Mouse (Mus musculus) ovary, adult 18-20 months (tissue): ENCODE results near the gene Bcl7a.
A peak's percentile ranks its signal among the peaks of the same experiment; 100 is the strongest.

Source experiments
- DNase-seq: peaks from one replicate; pipeline ENCODE4 v3.0.0; 2022; ENCODE audit warnings: low spot score, mixed read lengths

Gene Bcl7a

DNA sequence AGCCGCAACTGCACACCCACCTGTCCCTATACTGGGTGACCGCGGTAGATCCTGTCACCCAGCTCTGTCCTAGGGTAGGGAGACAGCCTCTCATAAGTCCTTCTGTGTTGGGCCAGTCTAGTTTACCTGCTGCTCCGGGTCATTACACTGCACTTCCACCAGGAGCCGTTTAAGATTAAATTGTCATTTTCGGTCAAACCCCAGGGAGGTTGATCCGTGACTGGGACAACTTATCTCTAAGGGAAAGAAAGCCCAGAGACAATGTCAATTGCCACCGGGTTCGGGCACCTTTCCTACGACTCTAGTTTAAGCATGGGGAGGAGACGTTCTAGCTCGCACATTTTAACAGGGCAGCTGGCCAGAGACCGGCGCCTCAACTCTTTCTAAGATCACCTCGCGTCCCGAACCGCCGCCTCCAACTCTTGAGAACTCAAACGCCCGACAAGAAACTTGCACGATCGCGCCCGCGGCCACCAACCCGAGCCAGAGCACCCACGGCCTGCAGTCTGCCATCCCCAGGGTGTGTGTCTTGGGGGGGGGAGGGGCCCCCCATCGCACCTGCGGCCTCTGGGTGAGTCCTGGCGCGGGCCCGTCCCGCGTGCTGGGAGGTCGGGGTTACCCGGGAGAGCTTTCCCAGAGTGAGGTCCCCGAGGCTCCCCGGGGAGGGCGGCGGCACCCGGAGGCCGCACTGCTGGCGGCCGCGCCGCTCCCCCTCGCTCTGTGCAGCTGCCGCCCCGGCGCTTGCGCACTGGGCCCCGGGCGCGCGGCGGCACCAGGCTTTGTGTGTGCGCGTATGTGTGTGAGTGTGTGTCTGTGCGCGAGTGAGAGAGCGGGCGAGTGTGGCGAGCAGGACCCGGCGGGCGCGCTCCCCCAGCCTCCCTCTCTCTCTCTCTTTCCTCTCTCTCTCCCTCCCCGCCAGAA is at the start of gene Bcl7a:
Gene Bcl7a, plus strand, starts transcription at position 128 of the 921 bp plus-strand sequence.
- DNase-seq: peak; percentile 83

DNA sequence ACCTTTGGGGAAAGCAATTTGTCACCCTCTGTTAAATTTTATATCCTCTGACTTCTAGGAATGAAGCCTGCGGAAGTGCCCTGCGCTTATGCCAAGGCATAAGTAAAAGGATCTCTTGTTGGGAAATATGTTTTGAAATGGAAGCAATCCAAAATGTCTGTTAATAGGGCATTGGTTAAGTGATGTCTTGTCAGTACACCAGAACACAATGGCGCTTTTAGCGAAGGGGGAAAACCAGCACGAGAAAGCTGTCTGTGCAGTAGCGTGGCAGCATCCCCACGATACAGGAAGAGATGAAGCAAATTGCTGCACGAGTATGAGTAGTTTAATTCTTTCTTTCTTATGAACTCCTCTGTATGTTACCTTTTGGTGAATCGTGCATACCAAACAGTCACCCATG is 49.0 kb upstream of the Bcl7a start:
- no peak for DNase-seq

DNA sequence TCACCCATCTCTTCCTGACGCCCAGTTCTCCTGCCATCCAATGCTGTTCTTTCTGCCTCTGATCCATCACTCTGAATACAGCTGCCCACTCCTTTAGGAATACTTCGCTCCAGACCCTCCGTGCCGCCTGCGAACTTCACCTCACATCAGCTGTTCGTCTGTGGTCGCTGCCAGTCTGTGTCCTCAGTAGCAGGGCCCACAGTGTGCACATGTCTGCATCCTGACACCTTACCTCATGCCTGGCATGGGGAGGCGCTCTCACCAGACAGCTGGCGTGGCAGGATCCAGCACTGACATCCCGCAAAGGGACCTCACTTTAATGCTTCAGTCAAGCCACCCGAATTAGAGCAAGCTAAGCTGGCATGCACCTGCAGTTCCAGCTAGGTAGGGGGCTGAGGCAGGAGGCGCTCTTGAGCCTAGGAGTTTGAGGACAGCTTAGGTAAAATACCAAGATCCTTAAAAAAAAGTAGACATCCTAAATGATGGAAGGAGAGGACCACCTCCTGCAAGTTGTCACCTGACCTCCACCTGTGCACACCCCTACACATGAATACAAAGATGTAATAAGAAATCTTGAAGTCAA is 47.3 kb upstream of the Bcl7a start:
- no peak for DNase-seq

DNA sequence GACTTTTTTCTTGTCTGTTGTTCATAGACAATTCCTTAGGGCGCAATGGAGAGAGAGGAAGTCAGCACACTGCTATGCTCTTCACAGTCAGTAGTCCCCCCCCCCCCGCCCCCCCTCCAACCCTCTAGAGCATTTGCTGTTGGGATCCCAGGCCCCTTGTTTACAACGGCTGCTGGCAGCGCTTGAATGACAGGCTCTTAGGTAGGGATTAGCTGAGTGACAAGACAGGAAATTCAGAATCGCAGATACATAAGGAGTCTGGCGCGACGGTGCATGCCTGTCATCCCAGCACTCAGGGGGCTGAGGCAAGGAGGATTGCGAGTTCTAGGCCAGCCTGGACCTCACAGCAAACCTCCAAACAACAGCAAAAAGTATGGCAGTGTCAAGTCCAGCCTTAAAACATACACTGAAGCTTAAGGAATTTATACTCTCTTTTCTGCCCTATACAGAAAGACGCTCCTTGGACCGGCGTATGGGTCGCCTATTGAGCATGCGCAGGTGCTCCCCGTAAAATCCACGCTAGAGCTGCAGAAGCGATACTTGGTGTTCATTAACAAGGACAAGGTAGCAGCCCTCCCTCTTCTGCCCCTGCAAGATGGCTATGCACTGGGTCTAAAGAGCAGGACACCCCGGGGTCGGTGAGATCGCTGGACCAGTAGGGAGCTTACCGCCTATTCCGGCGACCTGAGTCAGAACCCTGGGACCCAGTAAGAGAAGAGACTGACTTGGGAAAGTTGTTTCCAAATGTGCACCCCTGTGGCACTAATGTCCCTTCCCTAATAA is 46.5 kb upstream of the Bcl7a start:
- no peak for DNase-seq

DNA sequence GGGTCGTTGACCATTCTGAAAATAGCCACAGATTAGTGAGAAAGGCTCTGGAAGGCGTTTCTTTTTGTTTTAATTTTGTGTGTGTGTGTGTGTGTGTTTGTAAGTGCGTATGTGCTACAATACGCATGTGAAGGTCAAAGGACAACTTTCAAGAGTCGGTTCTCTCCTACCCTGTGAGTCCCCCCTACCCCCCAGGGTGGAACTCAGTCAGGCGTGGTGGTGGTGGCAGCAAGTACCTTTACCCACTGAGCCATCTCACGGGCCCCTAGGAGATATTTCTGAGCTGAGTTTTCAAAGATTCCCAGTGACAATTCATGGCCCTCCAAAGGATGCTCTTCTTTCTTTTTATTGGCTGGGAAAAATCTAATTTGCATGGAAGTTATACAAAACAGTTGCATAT is 45.8 kb upstream of the Bcl7a start:
- no peak for DNase-seq

DNA sequence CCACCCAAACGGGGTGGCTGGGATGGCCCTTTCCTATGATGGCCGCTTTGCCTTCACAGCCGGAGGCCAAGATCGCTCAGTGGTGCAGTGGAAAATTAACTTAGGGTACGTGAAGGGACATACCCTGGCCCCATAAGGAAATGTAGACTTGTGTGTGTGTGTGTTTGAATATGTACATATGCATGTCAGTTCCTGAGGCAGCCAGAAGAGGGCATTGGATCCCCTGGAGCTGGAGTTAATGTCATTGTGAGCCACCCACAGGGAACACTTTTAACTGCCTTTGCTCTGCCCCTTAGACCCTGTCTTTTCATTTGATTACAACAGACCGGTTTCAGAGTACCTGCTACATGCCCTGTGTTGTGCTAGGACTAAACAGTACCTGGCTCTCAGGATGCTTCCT is 45.1 kb upstream of the Bcl7a start:
- DNase-seq: no peak

DNA sequence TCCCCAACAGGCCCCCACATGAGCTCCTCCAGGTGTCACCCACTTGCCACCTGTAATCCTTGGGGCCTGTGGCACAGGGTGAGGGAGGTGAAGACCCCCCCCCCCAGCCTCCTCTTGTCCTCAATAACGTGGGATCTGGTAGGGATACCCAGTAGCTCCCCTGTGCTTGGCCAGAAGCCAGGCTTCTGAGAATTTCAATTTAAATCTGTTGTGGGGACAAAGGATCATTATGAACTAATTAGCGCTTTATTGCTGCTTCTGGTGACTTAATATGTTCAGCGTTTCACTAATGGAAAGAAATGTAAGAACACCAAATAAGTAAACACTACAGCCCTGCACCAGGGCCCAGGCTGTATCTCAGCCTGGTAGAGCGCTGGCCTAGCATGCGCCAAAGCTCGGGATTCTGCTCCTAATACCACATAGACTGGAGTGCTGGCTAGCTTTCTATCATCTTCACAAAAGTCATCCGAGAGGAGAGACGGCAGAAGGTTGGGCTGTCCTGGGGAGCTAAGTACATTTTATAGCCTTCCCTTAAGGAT is 43.1 kb upstream of the Bcl7a start:
- no peak for DNase-seq

DNA sequence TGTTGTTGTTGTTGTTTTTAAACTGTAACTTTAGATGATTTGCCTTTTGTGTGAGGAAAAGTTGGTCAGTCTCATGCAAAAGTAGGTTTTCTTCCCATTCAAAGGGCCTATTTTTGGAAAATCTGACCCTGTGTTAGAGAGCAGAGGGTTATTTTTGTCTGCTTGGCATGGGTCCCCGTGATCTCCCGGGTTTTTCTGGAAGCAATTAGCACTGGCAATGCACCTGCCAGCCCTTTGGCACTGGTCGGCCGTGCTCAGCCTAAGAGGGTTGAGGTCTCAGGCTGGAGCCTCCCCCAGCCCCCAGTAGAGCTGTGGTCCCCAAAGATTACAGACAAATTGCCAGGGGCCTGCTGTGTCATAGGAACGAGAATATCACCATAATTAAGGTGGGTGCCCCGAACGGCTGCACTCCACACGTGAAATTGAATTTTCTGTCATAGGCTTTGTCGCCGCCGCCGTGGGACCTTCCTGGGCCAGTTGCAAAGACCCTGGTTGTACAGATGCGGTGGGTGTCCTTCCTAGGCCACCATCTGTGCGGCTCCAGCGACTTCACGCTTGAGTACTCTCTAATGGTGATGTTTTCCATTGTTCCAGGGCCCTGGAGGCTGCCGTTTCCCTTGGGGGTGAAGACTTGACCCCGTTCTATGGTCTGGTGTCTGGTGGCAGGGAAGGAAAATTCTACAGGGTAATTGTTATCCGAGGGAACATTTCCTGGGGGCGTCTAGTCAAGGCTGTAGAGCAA is 41.7 kb upstream of the Bcl7a start:
- no peak for DNase-seq

DNA sequence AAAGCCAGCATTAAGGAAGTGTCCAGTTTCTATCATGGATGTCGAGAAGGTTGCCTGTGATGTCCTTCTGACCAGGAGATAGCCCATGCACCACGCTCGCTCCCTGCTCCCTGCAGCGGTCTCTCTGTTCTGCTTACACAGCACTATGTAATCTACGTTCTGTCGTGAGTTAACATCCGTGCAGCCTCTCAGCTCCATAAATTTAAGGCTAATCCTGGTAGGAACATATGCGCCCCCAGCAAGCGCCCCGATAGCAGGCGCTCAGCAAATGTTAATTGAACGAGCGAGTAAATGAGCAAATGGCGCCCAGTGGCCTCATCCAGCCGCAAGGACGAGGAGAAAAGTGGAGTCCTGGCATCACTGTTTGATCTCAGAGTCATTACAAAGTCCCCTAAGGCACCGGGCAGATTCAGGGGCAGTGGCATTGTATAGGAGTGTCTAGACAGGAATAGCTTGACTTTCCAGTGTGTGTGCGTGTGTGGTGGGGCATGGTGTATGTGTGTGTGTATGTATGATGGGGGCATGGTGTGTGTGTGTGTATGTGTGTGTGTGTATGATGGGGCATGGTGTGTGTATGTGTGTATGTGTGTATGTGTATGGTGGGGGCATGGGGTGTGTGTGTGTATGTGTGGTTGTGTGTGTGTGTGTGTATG is 35.9 kb upstream of the Bcl7a start:
- DNase-seq: no peak

DNA sequence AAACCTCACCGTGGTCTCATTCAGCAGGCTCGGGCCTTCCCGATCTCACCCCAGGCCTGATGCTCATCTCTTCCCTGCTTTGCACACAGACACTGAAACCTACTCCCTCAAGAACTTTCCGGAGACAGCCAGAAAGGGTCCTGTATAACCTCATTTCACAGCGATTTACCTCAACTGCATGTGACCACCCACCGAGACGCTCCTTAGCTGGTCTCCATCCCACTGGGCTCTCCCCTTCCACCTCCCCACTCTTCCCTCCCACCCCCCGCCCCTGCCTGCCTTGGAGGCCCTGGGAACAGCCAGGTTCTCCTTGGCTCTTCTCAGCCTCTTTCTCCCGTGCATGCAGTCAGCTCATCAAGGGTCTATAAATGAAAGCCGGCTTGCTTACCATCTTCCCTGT is 33.8 kb upstream of the Bcl7a start:
- DNase-seq: no peak

DNA sequence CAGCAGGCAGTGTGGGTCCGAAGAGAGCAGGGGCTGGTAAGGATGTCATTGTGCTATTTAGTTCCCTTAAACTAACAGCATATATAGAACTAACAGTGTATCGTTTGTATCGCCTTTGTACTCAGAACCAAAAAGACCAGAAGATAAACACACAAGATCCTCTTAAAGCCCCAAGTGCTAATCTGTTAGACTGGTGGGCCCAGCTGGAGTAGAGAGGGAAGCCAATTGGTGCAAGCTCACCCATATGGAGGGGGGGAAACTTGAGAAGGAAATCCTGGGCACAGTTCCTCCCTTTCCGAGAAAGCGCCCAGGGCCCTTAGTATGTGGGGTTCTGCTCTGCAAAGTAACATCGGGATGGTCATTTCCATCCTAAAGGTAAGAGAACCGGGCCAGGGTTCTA is 33.4 kb upstream of the Bcl7a start:
- no peak for DNase-seq

DNA sequence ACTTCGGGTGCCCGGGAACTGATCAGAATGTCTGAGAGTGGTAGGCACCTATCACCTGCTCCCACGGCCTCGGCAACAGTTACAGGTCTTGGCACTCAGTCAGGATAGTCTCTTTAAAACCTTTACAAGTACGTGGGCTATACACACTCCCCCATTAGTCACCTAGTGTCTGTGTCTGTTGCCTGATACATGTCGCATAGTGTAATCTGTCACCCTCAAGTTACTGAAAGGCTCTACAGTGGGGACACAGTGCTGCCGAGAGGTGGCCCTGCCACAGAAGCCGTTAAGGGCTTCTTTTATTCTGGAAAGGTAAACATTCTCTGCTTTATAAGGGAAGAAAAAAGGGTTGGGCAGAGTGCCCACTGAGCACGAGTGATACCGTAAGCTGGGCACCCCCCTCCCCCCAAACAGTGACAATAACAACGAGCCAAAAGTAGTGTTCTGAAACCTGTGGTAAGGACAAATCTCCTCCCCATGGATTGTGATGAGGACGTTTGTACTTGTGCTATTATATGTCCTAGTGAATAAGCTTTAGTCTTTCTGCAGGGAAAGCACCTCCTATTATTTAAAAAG is 30.5 kb upstream of the Bcl7a start:
- no peak for DNase-seq

DNA sequence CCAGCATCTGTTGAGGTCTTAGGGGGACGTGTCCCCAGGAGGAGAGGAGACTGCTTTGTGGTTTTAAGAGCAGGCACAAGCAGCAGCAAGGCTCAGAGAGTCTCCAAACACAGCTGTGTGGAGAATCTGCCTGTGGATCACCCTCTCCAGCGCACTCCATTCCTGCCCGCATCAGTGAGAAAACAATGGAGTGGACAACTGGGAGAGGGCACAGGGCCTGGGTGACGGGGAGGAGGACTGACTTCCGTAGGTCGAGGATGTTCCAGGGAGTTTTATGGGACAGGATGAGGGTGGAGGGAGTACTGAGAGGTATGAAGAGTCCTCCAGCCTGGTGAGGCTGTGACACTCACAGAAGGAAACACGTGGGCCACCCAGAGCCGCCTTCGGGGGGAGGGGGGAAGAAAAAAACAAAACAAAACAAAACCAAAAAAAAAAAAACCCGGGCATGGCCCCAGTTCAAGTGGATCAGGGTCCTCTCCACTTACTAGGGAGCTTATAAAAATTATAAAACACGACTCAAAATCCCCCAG is 29.7 kb upstream of the Bcl7a start:
- no peak for DNase-seq

DNA sequence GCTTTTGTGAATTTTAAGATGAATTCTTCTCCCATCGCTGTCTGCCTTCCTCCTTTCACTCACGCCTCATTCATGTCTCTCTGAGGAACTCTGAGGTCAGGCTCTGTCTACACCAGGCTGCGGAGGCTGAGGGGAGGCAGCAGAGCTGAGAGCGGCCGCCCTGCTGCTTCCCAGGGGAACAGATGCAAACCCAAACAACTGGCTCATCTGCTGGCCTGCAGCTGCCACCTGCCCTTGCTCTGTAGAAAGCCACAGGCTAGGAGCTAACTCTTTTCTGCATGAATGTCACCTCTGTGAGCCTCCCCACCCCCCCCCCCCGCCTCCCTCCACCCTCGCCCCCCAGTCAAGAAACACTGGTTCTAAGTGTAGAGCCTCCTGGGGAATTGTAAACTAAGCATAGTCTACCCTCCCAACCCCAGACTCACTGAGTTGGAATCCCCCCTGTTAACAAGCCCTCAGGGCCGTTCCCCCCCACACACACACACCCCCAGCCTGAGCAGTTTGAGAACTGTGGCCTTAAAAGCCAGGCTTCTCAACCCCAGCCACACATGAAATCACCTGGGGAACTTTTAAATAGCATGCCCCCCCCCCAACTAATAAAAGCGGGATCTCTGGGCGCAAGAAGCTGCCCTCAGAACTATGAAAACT is 28.3 kb upstream of the Bcl7a start:
- DNase-seq: no peak

DNA sequence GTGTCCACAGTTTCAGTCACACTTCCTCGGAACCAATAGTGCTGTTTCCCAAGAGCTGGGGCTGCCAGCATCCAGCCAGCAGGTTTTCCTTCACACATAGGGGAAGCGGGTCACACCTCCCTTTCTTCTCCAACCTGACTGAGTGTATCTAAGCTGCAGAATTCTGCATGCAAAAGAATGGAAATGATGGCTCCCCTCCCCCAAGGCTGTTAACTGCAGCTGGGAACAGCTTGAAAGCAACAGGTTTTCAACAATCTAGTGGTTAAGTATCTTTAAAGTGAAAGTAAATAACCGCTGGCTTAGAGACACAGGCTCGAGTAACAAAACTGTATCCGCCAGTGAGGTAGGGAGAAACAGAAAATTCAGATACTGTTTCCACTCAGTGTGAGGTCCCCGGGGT is 25.6 kb upstream of the Bcl7a start:
- DNase-seq: no peak

DNA sequence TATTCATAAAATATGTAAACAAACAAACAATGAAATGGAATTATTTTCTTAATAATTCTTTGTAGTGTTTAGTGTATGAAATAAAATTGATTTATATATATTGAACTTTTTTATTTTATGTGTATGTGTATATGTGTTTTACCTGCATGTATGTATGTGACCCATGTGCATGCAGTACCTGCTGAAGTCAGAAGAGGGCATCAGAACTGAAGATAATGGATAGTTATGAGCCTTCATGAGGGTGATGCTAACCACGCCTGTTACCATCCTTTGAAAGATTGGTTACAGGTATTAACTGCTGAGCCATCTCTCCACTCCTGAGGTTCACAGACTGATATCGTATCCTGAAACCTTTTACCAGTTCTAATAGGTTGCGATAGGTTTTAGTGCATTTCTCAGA is 23.5 kb upstream of the Bcl7a start:
- no peak for DNase-seq

DNA sequence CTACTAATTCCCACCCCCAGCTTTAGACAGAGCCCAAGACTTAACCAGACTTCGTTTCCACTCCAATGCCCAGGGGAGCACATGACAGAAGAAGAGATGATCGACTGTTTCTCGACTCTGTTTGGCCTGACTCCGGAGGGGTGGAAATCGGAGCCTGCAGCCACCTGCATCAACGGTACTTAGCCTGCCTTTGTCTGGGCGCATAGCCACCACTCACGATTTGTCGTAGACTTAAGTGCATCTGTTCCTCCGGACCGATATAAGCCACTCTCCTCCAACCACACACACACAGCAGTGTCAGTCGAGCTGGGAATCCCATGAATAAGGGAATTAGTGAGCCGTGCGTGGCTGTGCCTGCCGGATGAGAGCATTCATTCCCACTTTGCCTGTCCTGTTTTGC is 19.4 kb upstream of the Bcl7a start:
- DNase-seq: no peak

DNA sequence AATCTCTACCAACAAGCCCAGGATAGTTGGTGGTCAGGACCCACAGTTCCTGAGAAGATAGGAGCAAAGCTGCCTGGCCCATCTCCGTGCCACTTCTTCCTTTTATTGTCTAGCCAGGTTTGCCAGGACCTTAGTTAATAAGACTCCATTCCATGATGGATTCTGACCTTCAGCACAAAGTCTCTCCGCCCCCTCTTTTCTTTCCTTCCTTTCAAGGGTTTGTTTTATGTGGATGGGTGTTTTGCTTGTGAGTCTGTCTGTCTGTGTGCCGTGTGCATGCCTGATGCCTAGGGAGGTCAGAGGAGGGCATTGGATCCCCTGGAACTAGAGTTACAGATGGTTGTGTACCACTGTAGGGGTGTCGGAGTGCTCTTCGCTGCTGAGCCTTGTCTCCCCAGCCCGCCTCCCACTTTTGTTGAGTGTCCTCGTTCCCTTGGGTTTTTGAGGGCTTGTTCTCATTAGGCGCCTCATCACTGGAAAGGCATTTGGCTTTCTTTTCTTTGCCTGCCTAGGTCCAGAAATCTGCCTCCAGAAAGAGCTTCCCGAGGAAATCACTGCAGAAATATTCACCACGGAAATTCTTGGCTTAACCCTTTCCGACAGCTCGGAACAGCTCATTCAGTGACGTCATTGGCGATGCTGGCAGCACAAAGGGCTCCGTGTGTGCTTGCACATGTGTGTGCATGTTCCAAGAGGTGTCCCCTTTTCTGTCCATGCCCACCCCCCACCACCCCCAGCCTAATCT is 17.5 kb upstream of the Bcl7a start:
- no peak for DNase-seq

DNA sequence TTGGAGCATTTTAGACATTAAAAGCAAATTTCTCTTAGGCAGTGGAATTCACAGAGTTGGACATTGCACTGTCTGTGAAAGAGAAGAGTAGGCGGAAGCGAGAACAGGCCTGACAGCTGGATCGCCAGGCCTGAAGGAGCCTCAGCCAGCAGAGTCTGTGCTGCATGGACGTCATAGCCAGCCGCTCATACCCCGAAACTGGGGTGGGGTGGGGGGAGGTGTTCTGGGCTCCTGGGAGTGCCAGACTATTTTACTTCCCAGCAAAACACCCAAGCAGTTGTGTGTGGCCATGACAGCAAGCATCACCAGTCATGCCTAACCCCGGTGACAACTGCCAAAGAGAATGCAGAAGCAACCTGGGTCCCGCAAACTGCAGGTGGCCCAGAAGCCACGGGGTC is 16.9 kb upstream of the Bcl7a start:
- no peak for DNase-seq

DNA sequence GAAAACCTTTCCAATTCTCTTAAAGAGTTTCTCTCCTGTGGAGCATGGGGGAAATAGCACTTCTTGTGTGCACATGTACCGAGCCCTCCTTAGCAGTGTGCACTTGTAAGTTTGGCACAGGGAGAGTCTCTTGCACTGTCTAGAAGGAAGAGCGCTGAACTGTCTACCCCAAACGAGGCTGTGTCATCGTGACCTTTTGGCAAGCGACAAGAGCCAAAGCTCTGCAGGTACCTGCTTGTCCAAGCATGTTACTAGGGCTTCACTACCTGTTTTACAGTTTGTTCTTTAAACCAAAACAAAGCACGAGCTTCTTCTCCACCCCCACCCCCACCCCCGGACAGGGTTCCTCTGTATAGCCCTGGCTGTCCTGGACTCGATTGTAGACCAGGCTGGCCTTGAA is 15.9 kb upstream of the Bcl7a start:
- no peak for DNase-seq
